Mouse (Mus musculus): ENCODE measurements at regions not wholly inside any gene's neighbourhood (a gene's known extent, or its start where the extent isn't known, plus 50 kb on each side); places are given as distances from the start of the nearest gene placed in this dataset.

GRCm38 (mm10) chr7:133521936-133522335, 80.0 kb downstream of the Tex36 start:
- no peaks in the 10 kb centered on the region for H3K36me3 ChIP-seq (ENCODE audit: control insufficient read depth, insufficient read depth, low read length)
- no peak overlapping the region for H3K4me3 ChIP-seq (ENCODE audit: insufficient read depth, low read depth, low read length)
- H3K9ac ChIP-seq (ENCODE audit: low read depth, low read length), result no peak overlapping the region
- H3K27me3 ChIP-seq (ENCODE audit: control insufficient read depth, insufficient read depth, low read length), result no peaks in the 10 kb centered on the region; the same call in 1 of the 2 replicates
- DNase-seq (ENCODE audit: extremely low read depth, low read depth, low spot score), result no peak
- H3K27ac ChIP-seq (replicated peaks; ENCODE audit: insufficient read depth, low read depth, low read length), result no peak overlapping the region
- no peaks in the 10 kb centered on the region for H3K79me2 ChIP-seq (ENCODE audit: control insufficient read depth, insufficient read depth, low read length)
- no peaks in the 10 kb centered on the region for H3K4me1 ChIP-seq (ENCODE audit: control insufficient read depth, insufficient read depth, low read length)
- TF ChIP-seq POLR2A (IDR thresholded peaks at IDR 0.05; ENCODE audit: extremely low read depth, insufficient read depth, low read length), result no peak
- no peak for TF ChIP-seq CTCF (IDR thresholded peaks at IDR 0.05; ENCODE audit: low read depth, low read length)
- WGBS, result 80% methylated on average over 3 of the region's 3 CpGs

- H3K27ac ChIP-seq (replicated peaks; ENCODE audit: insufficient read depth, low read depth, low read length), result no peak overlapping the region
- H3K36me3 ChIP-seq (ENCODE audit: control insufficient read depth, insufficient read depth, low read length), result no peaks in the 10 kb centered on the region
- WGBS, result 76% methylated on average over 3 of the region's 3 CpGs
- no peaks in the 10 kb centered on the region for H3K79me2 ChIP-seq (ENCODE audit: control insufficient read depth, insufficient read depth, low read length)
- no peaks in the 10 kb centered on the region; the same call in 1 of the 2 replicates for H3K27me3 ChIP-seq (ENCODE audit: control insufficient read depth, insufficient read depth, low read length)
- H3K4me3 ChIP-seq (ENCODE audit: insufficient read depth, low read depth, low read length), result no peak overlapping the region
- TF ChIP-seq CTCF (IDR thresholded peaks at IDR 0.05; ENCODE audit: low read depth, low read length) (no peak), POLR2A (IDR thresholded peaks at IDR 0.05; ENCODE audit: extremely low read depth, insufficient read depth, low read length) (no peak)
- no peak for DNase-seq (ENCODE audit: extremely low read depth, low read depth, low spot score)
- H3K9ac ChIP-seq (ENCODE audit: low read depth, low read length), result no peak overlapping the region
- no peaks in the 10 kb centered on the region for H3K4me1 ChIP-seq (ENCODE audit: control insufficient read depth, insufficient read depth, low read length)
Observed at GRCm38 (mm10) chr7:133518926-133519325, 83.0 kb downstream of the Tex36 start.

- Histone ChIP-seq H3K9ac (ENCODE audit: low read depth, low read length) (no peak overlapping the region), H3K27ac (replicated peaks; ENCODE audit: insufficient read depth, low read depth, low read length) (no peak overlapping the region), H3K27me3 (ENCODE audit: control insufficient read depth, insufficient read depth, low read length) (no peaks in the 10 kb centered on the region), H3K36me3 (ENCODE audit: control insufficient read depth, insufficient read depth, low read length) (no peaks in the 10 kb centered on the region), H3K4me3 (ENCODE audit: insufficient read depth, low read depth, low read length) (no peak overlapping the region), H3K4me1 (ENCODE audit: control insufficient read depth, insufficient read depth, low read length) (no peaks in the 10 kb centered on the region), H3K79me2 (ENCODE audit: control insufficient read depth, insufficient read depth, low read length) (no peaks in the 10 kb centered on the region)
- TF ChIP-seq POLR2A (IDR thresholded peaks at IDR 0.05; ENCODE audit: extremely low read depth, insufficient read depth, low read length), result no peak
- TF ChIP-seq CTCF (IDR thresholded peaks at IDR 0.05; ENCODE audit: low read depth, low read length), result no peak
- WGBS, result 83% methylated on average over 5 of the region's 5 CpGs
- no peak for DNase-seq (ENCODE audit: extremely low read depth, low read depth, low spot score)
Observed at GRCm38 (mm10) chr7:133517576-133517975, 84.4 kb downstream of the Tex36 start.

- Histone ChIP-seq H3K9ac (ENCODE audit: low read depth, low read length) (no peak overlapping the region), H3K4me3 (ENCODE audit: insufficient read depth, low read depth, low read length) (no peak overlapping the region), H3K79me2 (ENCODE audit: control insufficient read depth, insufficient read depth, low read length) (no peaks in the 10 kb centered on the region), H3K27me3 (ENCODE audit: control insufficient read depth, insufficient read depth, low read length) (no peaks in the 10 kb centered on the region), H3K27ac (replicated peaks; ENCODE audit: insufficient read depth, low read depth, low read length) (no peak overlapping the region), H3K36me3 (ENCODE audit: control insufficient read depth, insufficient read depth, low read length) (no peaks in the 10 kb centered on the region), H3K4me1 (ENCODE audit: control insufficient read depth, insufficient read depth, low read length) (no peaks in the 10 kb centered on the region)
- DNase-seq (ENCODE audit: extremely low read depth, low read depth, low spot score), result no peak
- TF ChIP-seq CTCF (IDR thresholded peaks at IDR 0.05; ENCODE audit: low read depth, low read length) (no peak), POLR2A (IDR thresholded peaks at IDR 0.05; ENCODE audit: extremely low read depth, insufficient read depth, low read length) (no peak)
- 49% methylated on average over 5 of the region's 5 CpGs for WGBS
Observed at GRCm38 (mm10) chr7:133510926-133511325, 91.0 kb downstream of the Tex36 start.

- Histone ChIP-seq H3K36me3 (ENCODE audit: control insufficient read depth, insufficient read depth, low read length) (no peaks in the 10 kb centered on the region), H3K27me3 (ENCODE audit: control insufficient read depth, insufficient read depth, low read length) (no peaks in the 10 kb centered on the region)
- WGBS, result 59% methylated on average over 4 of the region's 4 CpGs
Observed at GRCm38 (mm10) chr7:133509486-133509885, 92.5 kb downstream of the Tex36 start.

GRCm38 (mm10) chr7:133508370-133509012, 93.5 kb downstream of the Tex36 start:
- DNase-seq (ENCODE audit: extremely low read depth, low read depth, low spot score), result no peak
- Histone ChIP-seq H3K4me1 (ENCODE audit: control insufficient read depth, insufficient read depth, low read length) (no peaks in the 10 kb centered on the region), H3K36me3 (ENCODE audit: control insufficient read depth, insufficient read depth, low read length) (no peaks in the 10 kb centered on the region), H3K27me3 (ENCODE audit: control insufficient read depth, insufficient read depth, low read length) (no peaks in the 10 kb centered on the region), H3K79me2 (ENCODE audit: control insufficient read depth, insufficient read depth, low read length) (no peaks in the 10 kb centered on the region), H3K27ac (replicated peaks; ENCODE audit: insufficient read depth, low read depth, low read length) (no peak overlapping the region), H3K9ac (ENCODE audit: low read depth, low read length) (no peak overlapping the region), H3K4me3 (ENCODE audit: insufficient read depth, low read depth, low read length) (no peak overlapping the region)
- WGBS, result 79% methylated on average over 11 of the region's 11 CpGs
- TF ChIP-seq POLR2A (IDR thresholded peaks at IDR 0.05; ENCODE audit: extremely low read depth, insufficient read depth, low read length), result no peak
- no peak for TF ChIP-seq CTCF (IDR thresholded peaks at IDR 0.05; ENCODE audit: low read depth, low read length)

More at GRCm38 (mm10) chr7:133509486-133509885, 92.5 kb downstream of the Tex36 start:
- H3K79me2 ChIP-seq (ENCODE audit: control insufficient read depth, insufficient read depth, low read length), result no peaks in the 10 kb centered on the region
- no peak overlapping the region for H3K9ac ChIP-seq (ENCODE audit: low read depth, low read length)
- H3K4me3 ChIP-seq (ENCODE audit: insufficient read depth, low read depth, low read length), result no peak overlapping the region
- H3K27ac ChIP-seq (replicated peaks; ENCODE audit: insufficient read depth, low read depth, low read length), result no peak overlapping the region
- no peak for DNase-seq (ENCODE audit: extremely low read depth, low read depth, low spot score)
- TF ChIP-seq POLR2A (IDR thresholded peaks at IDR 0.05; ENCODE audit: extremely low read depth, insufficient read depth, low read length) (no peak), CTCF (IDR thresholded peaks at IDR 0.05; ENCODE audit: low read depth, low read length) (no peak)
- no peaks in the 10 kb centered on the region for H3K4me1 ChIP-seq (ENCODE audit: control insufficient read depth, insufficient read depth, low read length)
